Mouse (Mus musculus) thymus, adult 2 months (tissue): ENCODE results near the gene Agap3. TPM values are rescaled to one million over a fixed set of nuclear protein-coding genes. Genes with fewer than 3 reads are reported as not detected.
A peak's percentile ranks its signal among the peaks of the same experiment; 100 is the strongest.

Experiments
- DNase-seq: peaks from one replicate; pipeline ENCODE4 v3.0.0; 2021
- H3K27ac ChIP-seq: fragments of 200-500 bp; 2 replicates; pipeline ENCODE4 v1.5.1; 2012; ENCODE audit warnings: low read length, control low read depth; ENCODE audit not compliant: control insufficient read depth, insufficient read depth
- H3K27me3 ChIP-seq: fragments of 200-500 bp; 2 replicates; pipeline ENCODE4 v1.6.1; 2012; ENCODE audit warnings: mild to moderate bottlenecking, low read length, moderate library complexity, mixed read lengths; ENCODE audit not compliant: control insufficient read depth, insufficient read depth
- H3K36me3 ChIP-seq: fragments of 200-500 bp; 2 replicates; pipeline ENCODE4 v1.6.1; 2012; ENCODE audit warnings: mild to moderate bottlenecking, low read length, moderate library complexity; ENCODE audit not compliant: control insufficient read depth, insufficient read depth
- H3K4me1 ChIP-seq: fragments of 200-500 bp; replicated peaks from 2 replicates; pipeline ENCODE4 v1.6.1; 2012; ENCODE audit warnings: low read length; ENCODE audit not compliant: control insufficient read depth, insufficient read depth
- H3K4me3 ChIP-seq: fragments of 200-500 bp; 2 replicates; pipeline ENCODE4 v1.5.1; 2012; ENCODE audit warnings: mild to moderate bottlenecking, low read length, control low read depth, moderate library complexity; ENCODE audit not compliant: control insufficient read depth, insufficient read depth
- CTCF ChIP-seq: fragments of 200-500 bp; IDR thresholded peaks from 2 replicates; pipeline ENCODE4 v1.5.1; 2012; ENCODE audit warnings: mild to moderate bottlenecking, control low read depth, low read length, moderate library complexity, borderline replicate concordance; ENCODE audit not compliant: control insufficient read depth, poor library complexity, insufficient read depth; ENCODE audit errors: extremely low read depth
- POLR2A ChIP-seq: fragments of 200-500 bp; IDR thresholded peaks from 2 replicates; pipeline ENCODE4 v1.6.1; 2012; ENCODE audit warnings: mild to moderate bottlenecking, low read length, control low read depth, moderate library complexity; ENCODE audit not compliant: control insufficient read depth, poor library complexity, insufficient read depth; ENCODE audit errors: extremely low read depth
- WGBS: fragments of 180-500 bp; shearing (Covaris S2); methylation state at CpG from one replicate; pipeline ENCODE4 v1.1.7; 2018; 5-methylcytosine and 5-hydroxymethylcytosine counted together
- polyA plus RNA-seq: library from polyadenylated mRNA; depleted of rRNA; stranded (reverse); fragments of >200 nt; gene quantifications from 2 replicates; pipeline ENCODE4 v1.2.3, GENCODE M21; 2012

Gene Agap3
- polyA plus RNA-seq, 1 experiment: 111 TPM

GRCm38 (mm10) chr5:24444746-24445427, 7.1 kb upstream of the Agap3 start, which contains the start of gene Fastk:
Gene Fastk, minus strand, starts transcription at chr5:24445287.
- TF ChIP-seq CTCF (peak; percentile 64; the same call in 1 of the 2 replicates), POLR2A (peak; percentile 92)

GRCm38 (mm10) chr5:24445428-24446080, 6.4 kb upstream of the Agap3 start:
- H3K36me3 ChIP-seq: no peaks in the 10 kb centered on the region
- H3K4me1 ChIP-seq: peaks cover 43% of the 10 kb centered on the region
- peak; percentile 21 for DNase-seq
- 81% methylated on average over 20 of the region's 20 CpGs for WGBS
- no peaks in the 10 kb centered on the region for H3K27me3 ChIP-seq
- H3K27ac ChIP-seq: peak overlapping the region; percentile 14; the same call in 1 of the 2 replicates
- H3K4me3 ChIP-seq: peak overlapping the region; percentile 74
- no peak for TF ChIP-seq CTCF

More at GRCm38 (mm10) chr5:24444746-24445427, 7.1 kb upstream of the Agap3 start, which contains the start of gene Fastk:
- Histone ChIP-seq H3K4me3 (peak within 1 kb of the TSS; percentile 74), H3K27me3 (no peaks in the 10 kb centered on the region), H3K27ac (peak within 1 kb of the TSS; percentile 14; the same call in 1 of the 2 replicates), H3K4me1 (peaks cover 43% of the 10 kb centered on the region), H3K36me3 (peaks cover 3% of the 10 kb centered on the region; the same call in 1 of the 2 replicates)
- WGBS: under 1% methylated on average over 60 of the region's 60 CpGs
- peak; percentile 93 for DNase-seq

- no peak for DNase-seq
- TF ChIP-seq CTCF (no peak), POLR2A (no peak)
- WGBS: 97% methylated on average over 7 of the region's 7 CpGs
- H3K4me3 ChIP-seq: no peak overlapping the region
- H3K36me3 ChIP-seq: no peaks in the 10 kb centered on the region
- H3K4me1 ChIP-seq: peaks cover 44% of the 10 kb centered on the region
- no peak overlapping the region for H3K27ac ChIP-seq
- H3K27me3 ChIP-seq: no peaks in the 10 kb centered on the region
Measured at GRCm38 (mm10) chr5:24446630-24447029, 5.3 kb upstream of the Agap3 start.

- 4% methylated on average over 34 of the region's 34 CpGs for WGBS
- DNase-seq: peak; percentile 87
- H3K36me3 ChIP-seq: no peaks in the 10 kb centered on the region
- H3K4me1 ChIP-seq: peaks cover 38% of the 10 kb centered on the region
- H3K27ac ChIP-seq: no peak within 1 kb of the TSS
- peak within 1 kb of the TSS; percentile 55 for H3K4me3 ChIP-seq
- TF ChIP-seq POLR2A: 0 out of 2 replicates have a peak, but pooled peaks have one; percentile 31
- no peak for TF ChIP-seq CTCF
- no peaks in the 10 kb centered on the region for H3K27me3 ChIP-seq
Measured at GRCm38 (mm10) chr5:24447624-24448298, 4.2 kb upstream of the Agap3 start, which contains the start of gene Tmub1. Gene Tmub1, minus strand, starts transcription at chr5:24447854.

- Histone ChIP-seq H3K4me1 (peaks cover 35% of the 10 kb centered on the region), H3K4me3 (peak overlapping the region; percentile 69), H3K36me3 (no peaks in the 10 kb centered on the region), H3K27me3 (no peaks in the 10 kb centered on the region), H3K27ac (peak overlapping the region; percentile 48)
- WGBS: 6% methylated on average over 61 of the region's 66 CpGs
- TF ChIP-seq CTCF: no peak
- peak; percentile 60 for TF ChIP-seq POLR2A
- DNase-seq: peak; percentile 79
Measured at GRCm38 (mm10) chr5:24451264-24452029, 530 bp upstream of the Agap3 start.
